Mouse (Mus musculus) lung, adult 2 months (tissue): ENCODE results near the gene Ttll5.

Source experiments
- CTCF ChIP-seq: fragments of 200-500 bp; IDR thresholded peaks from 2 replicates; pipeline ENCODE4 v1.5.1; 2011; ENCODE audit warnings: mild to moderate bottlenecking, low read length, control low read depth; ENCODE audit not compliant: insufficient read depth
- POLR2A ChIP-seq: fragments of 200-500 bp; IDR thresholded peaks from 2 replicates; pipeline ENCODE4 v1.6.1; 2011; ENCODE audit warnings: low read depth, mild to moderate bottlenecking, control low read depth, low read length, borderline replicate concordance; ENCODE audit errors: extremely low read depth

GRCm38 (mm10) chr12:86094075-86094474, 269.6 kb downstream of the Ttll5 start:
- TF ChIP-seq CTCF, result no peak
- no peak for TF ChIP-seq POLR2A
